In genomic region chr7:96709891-96710290, GRCm38 (mm10) we compare ENCODE assay signal across 18 mouse cellular contexts.
A peak's percentile ranks its signal among the peaks of the same experiment; 100 is the strongest.
DNase-seq lines count a peak whose midpoint lies in the region; ATAC-seq and TF ChIP-seq lines count a peak whose summit lies in the region.
"Had no signal": no experiment of that assay in that cellular context is flagged by ENCODE, and none has a peak within 500 bp of the region (broad histone marks: within the 10 kb centered on the region; RNA-seq: fewer than 3 reads in every experiment).

No protein-coding gene starts in this region.

- no peak for TF ChIP-seq POLR2A in limb, embryonic 14.5 days (IDR thresholded peaks at IDR 0.05; ENCODE audit: borderline replicate concordance, extremely low read depth, insufficient read depth, insufficient read length)

- intact Hi-C loops in gastrocnemius, adult 2 months (cut with DNase I), result no loop called here

- H3K9ac ChIP-seq in limb, embryonic 14.5 days (ENCODE audit: low read depth, low read length, severe bottlenecking), result no peak overlapping the region
- H3K9ac ChIP-seq: embryonic facial prominence, embryonic 15.5 days; heart, embryonic 12.5 days; hindbrain, embryonic 14.5 days had no signal

- peak overlapping the region; percentile 68; the same call in 1 of the 2 replicates for H3K27ac ChIP-seq in layer of hippocampus, adult 2 months
- H3K27ac ChIP-seq in limb, embryonic 14.5 days (replicated peaks; ENCODE audit: low read depth, low read length), result no peak overlapping the region
- H3K27ac ChIP-seq in gastrocnemius, adult 2 months, result no peak overlapping the region
- H3K27ac ChIP-seq: forebrain, embryonic 10.5 days; hindbrain, embryonic 10.5 days; hindbrain, embryonic 14.5 days had no signal

- no peak for TF ChIP-seq CTCF in layer of hippocampus, adult 2 months (conservative IDR thresholded peaks at IDR 0.05)
- TF ChIP-seq CTCF in gastrocnemius, adult 2 months (IDR thresholded peaks at IDR 0.05), result no peak

- H3K9me3 ChIP-seq in limb, embryonic 14.5 days (ENCODE audit: control insufficient read depth, low read length), result no peaks in the 10 kb centered on the region
- H3K9me3 ChIP-seq: embryonic facial prominence, embryonic 15.5 days; forebrain, embryonic 10.5 days; heart, embryonic 12.5 days; hindbrain, embryonic 10.5 days had no signal

- no peaks in the 10 kb centered on the region for H3K27me3 ChIP-seq in limb, embryonic 14.5 days (ENCODE audit: control insufficient read depth, insufficient read depth, low read length)
- H3K27me3 ChIP-seq: embryonic facial prominence, embryonic 15.5 days had no signal

- peaks cover 12% of the 10 kb centered on the region for H3K4me1 ChIP-seq in limb, embryonic 14.5 days (ENCODE audit: control insufficient read depth, insufficient read depth, low read length)
- H3K4me1 ChIP-seq: forebrain, embryonic 10.5 days; hindbrain, embryonic 10.5 days had no signal

- WGBS in limb, embryonic 14.5 days, result 29% methylated on average over 4 of the region's 4 CpGs

- 0 out of 2 replicates have a peak, but pooled peaks have one; percentile 30 for ATAC-seq in limb, embryonic 14.5 days (ENCODE audit: low FRiP score, low read depth)
- ATAC-seq: forebrain, embryonic 14.5 days had no signal

- H3K36me3 ChIP-seq in limb, embryonic 14.5 days (ENCODE audit: control insufficient read depth, insufficient read depth, low read length), result 0 out of 2 replicates have a peak, but pooled peaks cover 4% of the 10 kb centered on the region
- H3K36me3 ChIP-seq: heart, embryonic 12.5 days had no signal

- DNase-seq in layer of hippocampus, adult 2 months (ENCODE audit: low spot score in 2 of 2), result no peak
- DNase-seq in layer of hippocampus, adult 11-12 months (ENCODE audit: low spot score), result no peak
- peak; percentile 11 for DNase-seq in forelimb bud, embryonic 11.5 days (ENCODE audit: low read depth, low spot score)
- DNase-seq in limb, embryonic 14.5 days (ENCODE audit: low spot score), result no peak
- DNase-seq in gastrocnemius, adult 2 months, result no peak
- DNase-seq in embryo, embryonic 11 days, result no peak
- no peak for DNase-seq in frontal cortex, adult 2 months (ENCODE audit: extremely low spot score in 1 of 2, low spot score in 1 of 2)
- DNase-seq: adrenal gland, postnatal 25 days; cerebellum, adult 18-20 months; cerebellum, adult 9-11 months; cerebellum, postnatal 36 days had no signal

- no peak overlapping the region for H3K4me3 ChIP-seq in layer of hippocampus, adult 2 months
- H3K4me3 ChIP-seq in limb, embryonic 14.5 days (replicated peaks; ENCODE audit: low read length), result no peak overlapping the region
- H3K4me3 ChIP-seq in gastrocnemius, adult 2 months, result no peak overlapping the region
- H3K4me3 ChIP-seq: embryonic facial prominence, embryonic 15.5 days; erythroblast, embryonic 14.5 days; forebrain, embryonic 10.5 days; heart, embryonic 12.5 days; hindbrain, embryonic 10.5 days had no signal

- no peak overlapping the region for H3K4me2 ChIP-seq in limb, embryonic 14.5 days (replicated peaks; ENCODE audit: low read depth, low read length, severe bottlenecking)
- H3K4me2 ChIP-seq: embryonic facial prominence, embryonic 15.5 days; heart, embryonic 12.5 days; hindbrain, embryonic 14.5 days had no signal
